Mouse (Mus musculus) lung, adult 2 months (tissue): ENCODE results near the gene Clybl.

Experiments
- CTCF ChIP-seq: fragments of 200-500 bp; IDR thresholded peaks from 2 replicates; pipeline ENCODE4 v1.5.1; 2011; ENCODE audit warnings: mild to moderate bottlenecking, low read length, control low read depth; ENCODE audit not compliant: insufficient read depth
- POLR2A ChIP-seq: fragments of 200-500 bp; IDR thresholded peaks from 2 replicates; pipeline ENCODE4 v1.6.1; 2011; ENCODE audit warnings: low read depth, mild to moderate bottlenecking, control low read depth, low read length, borderline replicate concordance; ENCODE audit errors: extremely low read depth

GRCm38 (mm10) chr14:122357316-122357715 is 175.8 kb downstream of the Clybl start:
- TF ChIP-seq CTCF (no peak), POLR2A (no peak)
